Mouse (Mus musculus) myocyte (in vitro differentiated cells): ENCODE data around the gene Susd4. TPM values are rescaled to one million over a fixed set of nuclear protein-coding genes. Genes with fewer than 3 reads are reported as not detected.

Experiments
- H3K27me3 ChIP-seq: one replicate; pipeline ENCODE4 v1.6.1; 2011; ENCODE audit not compliant: control insufficient read depth, insufficient read depth, insufficient read length
- H3K36me3 ChIP-seq: one replicate; pipeline ENCODE4 v1.6.1; 2011; ENCODE audit not compliant: control insufficient read depth, insufficient read depth
- H3K4me2 ChIP-seq: one replicate; pipeline ENCODE4 v1.6.1; 2011; ENCODE audit warnings: low read depth, control low read depth
- H3K4me3 ChIP-seq: one replicate; pipeline ENCODE4 v1.5.1; 2011; ENCODE audit warnings: mild to moderate bottlenecking, control low read depth, moderate library complexity
- H3K79me2 ChIP-seq: one replicate; pipeline ENCODE4 v1.6.1; 2011; ENCODE audit not compliant: control insufficient read depth, insufficient read depth
- H3ac ChIP-seq: one replicate; pipeline ENCODE4 v1.6.1; 2011; ENCODE audit not compliant: control insufficient read depth, insufficient read length
- CEBPB ChIP-seq: IDR thresholded peaks from 2 replicates; pipeline ENCODE4 v1.6.1; 2011; ENCODE audit warnings: mild to moderate bottlenecking, moderate library complexity; ENCODE audit not compliant: poor library complexity, insufficient read depth, severe bottlenecking
- E2F4 ChIP-seq: IDR thresholded peaks from one replicate; pipeline ENCODE4 v1.6.1; 2011; ENCODE audit warnings: mild to moderate bottlenecking, control low read depth, moderate library complexity; ENCODE audit not compliant: insufficient read depth
- MAX ChIP-seq: IDR thresholded peaks from one replicate; pipeline ENCODE4 v1.6.1; 2011; ENCODE audit warnings: low read depth, mild to moderate bottlenecking, control low read depth
- MYOD1 ChIP-seq, 3 experiments: IDR thresholded peaks; one replicate each; pipeline ENCODE4 v1.6.1; 2011; ENCODE audit warnings: control low read depth in 2 of 3, low read depth in 2 of 3, mild to moderate bottlenecking in 2 of 3, moderate library complexity in 1 of 3; ENCODE audit not compliant: insufficient read length in 2 of 3, control insufficient read depth in 1 of 3
- MYOG ChIP-seq, 3 experiments: IDR thresholded peaks; one replicate each; pipeline ENCODE4 v1.6.1; 2011; ENCODE audit warnings: control low read depth in 2 of 3, low read depth in 2 of 3, mild to moderate bottlenecking in 2 of 3; ENCODE audit not compliant: insufficient read length in 2 of 3, control insufficient read depth in 1 of 3, insufficient read depth in 1 of 3
- POLR2A ChIP-seq: IDR thresholded peaks from one replicate; pipeline ENCODE4 v1.6.1; 2011; ENCODE audit warnings: low read depth, mild to moderate bottlenecking, control low read depth, moderate library complexity; ENCODE audit not compliant: insufficient read length
- POLR2AphosphoS2 ChIP-seq: IDR thresholded peaks from one replicate; pipeline ENCODE4 v1.6.1; 2011; ENCODE audit warnings: low read depth, control low read depth; ENCODE audit not compliant: insufficient read length
- REST ChIP-seq: IDR thresholded peaks from one replicate; pipeline ENCODE4 v1.6.1; 2011; ENCODE audit warnings: mild to moderate bottlenecking, control low read depth, moderate library complexity; ENCODE audit not compliant: insufficient read depth, insufficient read length
- SRF ChIP-seq: IDR thresholded peaks from one replicate; pipeline ENCODE4 v1.6.1; 2011; ENCODE audit warnings: low read depth; ENCODE audit not compliant: control insufficient read depth, insufficient read length
- TCF12 ChIP-seq: IDR thresholded peaks from one replicate; pipeline ENCODE4 v1.6.1; 2011; ENCODE audit warnings: mild to moderate bottlenecking, control low read depth; ENCODE audit not compliant: poor library complexity, insufficient read depth, severe bottlenecking
- TCF3 ChIP-seq: IDR thresholded peaks from one replicate; pipeline ENCODE4 v1.6.1; 2011; ENCODE audit warnings: low read depth, control low read depth; ENCODE audit not compliant: insufficient read length
- USF1 ChIP-seq: IDR thresholded peaks from one replicate; pipeline ENCODE4 v1.6.1; 2011; ENCODE audit warnings: low read depth, mild to moderate bottlenecking, control low read depth, moderate library complexity
- polyA plus RNA-seq: library from polyadenylated mRNA; unstranded; fragments of >200 nt; fragmentation: generic; extraction: Trizol; gene quantifications from one replicate; pipeline ENCODE4 v1.2.1, GENCODE M21; 2012; ENCODE audit warnings: missing spikeins

Gene Susd4
- polyA plus RNA-seq, 1 experiment: 0.04 TPM

GRCm38 (mm10) chr1:182784784-182785183 lies 21.1 kb downstream of the Susd4 start:
- Histone ChIP-seq H3K4me2 (no peak overlapping the region), H3K4me3 (no peak overlapping the region), H3K27me3 (no peaks in the 10 kb centered on the region), H3ac (no peak overlapping the region), H3K36me3 (no peaks in the 10 kb centered on the region), H3K79me2 (no peaks in the 10 kb centered on the region)
- TF ChIP-seq MAX (no peak), REST (no peak), USF1 (no peak), E2F4 (no peak), SRF (no peak), MYOG (IDR thresholded peaks at IDR 0.05; ENCODE audit: control insufficient read depth in 1 of 3, insufficient read depth in 1 of 3, insufficient read length in 2 of 3, low read depth in 2 of 3) (no peak), CEBPB (no peak), POLR2AphosphoS2 (no peak), TCF12 (no peak), MYOD1 (IDR thresholded peaks at IDR 0.05; ENCODE audit: control insufficient read depth in 1 of 3, insufficient read length in 2 of 3, low read depth in 2 of 3) (no peak), TCF3 (no peak)

GRCm38 (mm10) chr1:182785504-182785903 lies 21.8 kb downstream of the Susd4 start:
- TF ChIP-seq SRF (no peak), MAX (no peak), POLR2AphosphoS2 (no peak), E2F4 (no peak), MYOG (IDR thresholded peaks at IDR 0.05; ENCODE audit: control insufficient read depth in 1 of 3, insufficient read depth in 1 of 3, insufficient read length in 2 of 3, low read depth in 2 of 3) (no peak), TCF12 (no peak), USF1 (no peak), MYOD1 (IDR thresholded peaks at IDR 0.05; ENCODE audit: control insufficient read depth in 1 of 3, insufficient read length in 2 of 3, low read depth in 2 of 3) (no peak), TCF3 (no peak), CEBPB (no peak), POLR2A (no peak), REST (no peak)
- Histone ChIP-seq H3K27me3 (no peaks in the 10 kb centered on the region), H3K79me2 (no peaks in the 10 kb centered on the region), H3K36me3 (no peaks in the 10 kb centered on the region), H3K4me3 (no peak overlapping the region), H3K4me2 (no peak overlapping the region), H3ac (no peak overlapping the region)

- no peak overlapping the region for H3ac ChIP-seq
- H3K36me3 ChIP-seq: no peaks in the 10 kb centered on the region
- TF ChIP-seq SRF (no peak), MYOG (IDR thresholded peaks at IDR 0.05; ENCODE audit: control insufficient read depth in 1 of 3, insufficient read depth in 1 of 3, insufficient read length in 2 of 3, low read depth in 2 of 3) (no peak), MAX (no peak), POLR2AphosphoS2 (no peak), POLR2A (no peak), TCF3 (no peak), MYOD1 (IDR thresholded peaks at IDR 0.05; ENCODE audit: control insufficient read depth in 1 of 3, insufficient read length in 2 of 3, low read depth in 2 of 3) (no peak), TCF12 (no peak), REST (no peak), E2F4 (no peak), USF1 (no peak), CEBPB (no peak)
- no peaks in the 10 kb centered on the region for H3K27me3 ChIP-seq
- H3K4me3 ChIP-seq: no peak overlapping the region
- H3K79me2 ChIP-seq: no peaks in the 10 kb centered on the region
- no peak overlapping the region for H3K4me2 ChIP-seq
Observed at GRCm38 (mm10) chr1:182787030-182787429, 23.4 kb downstream of the Susd4 start.

GRCm38 (mm10) chr1:182788896-182789295 lies 25.2 kb downstream of the Susd4 start:
- TF ChIP-seq CEBPB (no peak), USF1 (no peak), MYOG (IDR thresholded peaks at IDR 0.05; ENCODE audit: control insufficient read depth in 1 of 3, insufficient read depth in 1 of 3, insufficient read length in 2 of 3, low read depth in 2 of 3) (no peak), POLR2AphosphoS2 (no peak), SRF (no peak), E2F4 (no peak), TCF12 (no peak), MYOD1 (IDR thresholded peaks at IDR 0.05; ENCODE audit: control insufficient read depth in 1 of 3, insufficient read length in 2 of 3, low read depth in 2 of 3) (no peak), REST (no peak), TCF3 (no peak), MAX (no peak), POLR2A (no peak)
- Histone ChIP-seq H3K4me2 (no peak overlapping the region), H3K4me3 (no peak overlapping the region), H3ac (no peak overlapping the region), H3K36me3 (no peaks in the 10 kb centered on the region), H3K27me3 (no peaks in the 10 kb centered on the region), H3K79me2 (no peaks in the 10 kb centered on the region)
